Mouse (Mus musculus) adrenal gland, adult 10 weeks (tissue): Measurements from ENCODE around the gene Vps26b. TPM values are rescaled to one million over a fixed set of nuclear protein-coding genes. Genes with fewer than 3 reads are reported as not detected.

Source experiments
- polyA plus RNA-seq: library from polyadenylated mRNA; stranded (reverse); fragments of 350-450 nt; fragmentation: Illumina TruSeq; extraction: RNeasy Lipid Tissue Mini Kit (QIAGEN cat#74804); gene quantifications from one replicate; pipeline ENCODE4 v1.2.3, GENCODE M21; 2014; ENCODE audit warnings: low read depth, low replicate concordance

Gene Vps26b
- polyA plus RNA-seq: 38.6 TPM

GRCm38 (mm10) chr9:27029828-27030762, at the start of gene Vps26b, which contains the start of gene Ncapd3:
Gene Vps26b (minus strand): TSS chr9:27030065.
Gene Ncapd3 (plus strand): TSS chr9:27030175.

GRCm38 (mm10) chr9:26999461-27000395, 30.1 kb downstream of the Vps26b start, which contains the start of the genes Acad8 and Thyn1:
Gene Acad8 (minus strand): TSS chr9:26999566.
Gene Thyn1 (plus strand): TSS chr9:26999710.

Other genes with a start within 250 kb of the Vps26b start
- 13.3 TPM for gene Glb1l2, start 223.6 kb downstream of the Vps26b start, polyA plus RNA-seq
- 5.3 TPM for gene Glb1l3, start 169.2 kb downstream of the Vps26b start, polyA plus RNA-seq
- gene Gm1110, start 107.0 kb downstream of the Vps26b start, polyA plus RNA-seq: 0.35 TPM
- gene Acad8, start 30.5 kb downstream of the Vps26b start, polyA plus RNA-seq: 47.5 TPM
- gene Thyn1, start 30.4 kb downstream of the Vps26b start, polyA plus RNA-seq: 49.4 TPM
- gene Ncapd3, start 110 bp upstream of the Vps26b start, polyA plus RNA-seq: 24.1 TPM
- 38.5 TPM for gene Jam3, start 125.4 kb upstream of the Vps26b start, polyA plus RNA-seq